Mouse (Mus musculus) kidney, embryonic 16.5 days (tissue): ENCODE data around the gene Acot7. TPM values are rescaled to one million over a fixed set of nuclear protein-coding genes. Genes with fewer than 3 reads are reported as not detected.
"Not testable (repeated sequence)": the region's sequence is repeated elsewhere in the genome, so short reads cannot be mapped to it uniquely, and the experiment has no call there.

Experiments used
- ATAC-seq: fragments of 200-750 bp; cut with Nextera tagmentation; 2 replicates; pipeline ENCODE4 v1.8.0; 2017; ENCODE audit warnings: moderate TSS enrichment; ENCODE audit not compliant: low FRiP score, low TSS enrichment
- H3K27ac ChIP-seq: fragments of 300-500 bp; sonication (generic); 2 replicates; pipeline ENCODE4 v1.5.1; 2014; ENCODE audit warnings: low read length
- H3K27me3 ChIP-seq: fragments of 300-500 bp; sonication (generic); 2 replicates; pipeline ENCODE4 v1.6.1; 2014; ENCODE audit warnings: low read length, control low read depth, mixed read lengths; ENCODE audit not compliant: insufficient read depth
- H3K36me3 ChIP-seq: fragments of 300-500 bp; sonication (generic); 2 replicates; pipeline ENCODE4 v1.6.1; 2014; ENCODE audit warnings: low read length, control low read depth, mixed read lengths; ENCODE audit not compliant: insufficient read depth
- H3K4me1 ChIP-seq: fragments of 300-500 bp; sonication (generic); 2 replicates; pipeline ENCODE4 v1.6.1; 2014; ENCODE audit warnings: low read length, control low read depth, mixed read lengths; ENCODE audit not compliant: insufficient read depth
- H3K4me2 ChIP-seq: fragments of 300-500 bp; sonication (generic); replicated peaks from 2 replicates; pipeline ENCODE4 v1.6.1; 2014; ENCODE audit warnings: low read depth, low read length
- H3K4me3 ChIP-seq: fragments of 300-500 bp; sonication (generic); 2 replicates; pipeline ENCODE4 v1.5.1; 2014; ENCODE audit warnings: mild to moderate bottlenecking, low read length
- H3K9ac ChIP-seq: fragments of 300-500 bp; sonication (generic); replicated peaks from 2 replicates; pipeline ENCODE4 v1.6.1; 2014; ENCODE audit warnings: low read length
- H3K9me3 ChIP-seq: fragments of 300-500 bp; sonication (generic); 2 replicates; pipeline ENCODE4 v1.6.1; 2016; ENCODE audit warnings: low read length, control low read depth
- WGBS: fragments of 180-500 bp; shearing (Covaris S2); extraction: QIAGEN DNeasy Blood & Tissue Kit; methylation state at CpG from one replicate; pipeline ENCODE4 v1.1.7; 2014; 5-methylcytosine and 5-hydroxymethylcytosine counted together
- polyA plus RNA-seq: library from polyadenylated mRNA; unstranded; fragments of >200 nt; fragmentation: Nextera tagmentation; extraction: Ambion mirVana; gene quantifications from 2 replicates; pipeline ENCODE4 v1.2.1, GENCODE M21; 2015

Acot7 gene
- polyA plus RNA-seq, 1 experiment from 2014 or later = 76.4 TPM

DNA sequence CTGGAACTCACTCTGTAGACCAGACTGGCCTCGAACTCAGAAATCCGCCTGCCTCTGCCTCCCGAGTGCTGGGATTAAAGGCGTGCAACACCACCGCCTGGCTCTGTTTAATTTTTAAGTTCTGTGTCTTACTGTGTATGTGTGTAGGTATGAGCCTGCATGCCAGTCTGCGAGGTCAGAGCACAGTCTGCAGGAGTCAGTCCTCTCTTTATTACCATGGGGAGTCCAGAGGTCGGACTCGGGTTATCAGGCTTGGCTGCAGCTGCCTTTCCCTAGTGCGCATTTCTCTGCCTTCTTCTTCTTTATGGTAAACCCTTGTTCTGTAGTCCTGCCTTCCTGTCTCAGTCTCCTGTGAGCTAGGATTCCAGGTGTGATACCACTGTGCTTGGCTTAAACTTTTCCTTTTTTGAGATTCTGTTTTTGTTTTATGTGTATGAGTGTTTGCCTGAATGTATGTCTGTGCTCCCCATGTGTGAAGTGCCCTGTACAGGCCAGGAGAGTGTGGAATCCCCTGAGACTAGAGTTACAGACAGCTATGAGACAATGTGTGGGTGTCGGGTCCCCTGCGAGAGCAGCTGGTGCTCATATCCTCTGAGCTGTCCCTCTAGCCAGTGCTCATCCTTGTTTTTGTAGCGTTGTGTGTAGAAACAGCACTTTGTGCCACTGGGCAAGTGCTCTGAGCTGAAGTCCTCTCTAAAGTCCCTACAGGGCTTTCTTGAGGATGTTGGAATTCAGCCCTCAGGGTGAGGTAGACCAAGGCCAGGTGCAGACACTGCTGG lies 50.0 kb downstream of the Acot7 start:
- Histone ChIP-seq H3K4me1 (peaks cover 40% of the 10 kb centered on the region), H3K27me3 (no peaks in the 10 kb centered on the region), H3K4me3 (no peak overlapping the region), H3K36me3 (no peaks in the 10 kb centered on the region), H3K4me2 (no peak overlapping the region), H3K9me3 (no peaks in the 10 kb centered on the region), H3K27ac (no peak overlapping the region), H3K9ac (no peak overlapping the region)
- WGBS = 73% methylated on average over 12 of the region's 12 CpGs
- no peak for ATAC-seq

DNA sequence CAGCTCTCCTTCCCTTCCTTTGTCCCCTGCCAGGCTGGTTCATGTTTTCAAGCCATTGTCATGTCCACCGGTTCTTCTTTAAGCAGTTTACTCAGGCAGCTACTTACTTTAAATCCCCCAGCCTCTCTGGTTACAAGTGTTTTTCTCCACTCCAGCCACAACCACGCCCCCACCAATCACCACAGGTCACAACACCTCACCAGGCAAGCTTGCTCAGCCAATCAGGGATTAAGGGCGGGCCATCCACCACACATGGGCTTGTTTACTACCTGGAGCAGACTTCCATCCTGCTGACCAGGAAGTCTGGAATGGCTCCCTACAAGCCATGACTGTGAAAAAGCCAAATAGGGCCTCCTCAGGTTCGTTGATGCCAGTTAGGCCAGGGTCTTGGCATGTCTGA lies 52.4 kb downstream of the Acot7 start:
- H3K4me1 ChIP-seq = peaks cover 33% of the 10 kb centered on the region
- H3K9ac ChIP-seq, H3K4me2 ChIP-seq, H3K36me3 ChIP-seq, ATAC-seq, H3K9me3 ChIP-seq, H3K27me3 ChIP-seq, H3K27ac ChIP-seq, H3K4me3 ChIP-seq: not testable (repeated sequence)
- 40% methylated on average over 4 of the region's 4 CpGs for WGBS

DNA sequence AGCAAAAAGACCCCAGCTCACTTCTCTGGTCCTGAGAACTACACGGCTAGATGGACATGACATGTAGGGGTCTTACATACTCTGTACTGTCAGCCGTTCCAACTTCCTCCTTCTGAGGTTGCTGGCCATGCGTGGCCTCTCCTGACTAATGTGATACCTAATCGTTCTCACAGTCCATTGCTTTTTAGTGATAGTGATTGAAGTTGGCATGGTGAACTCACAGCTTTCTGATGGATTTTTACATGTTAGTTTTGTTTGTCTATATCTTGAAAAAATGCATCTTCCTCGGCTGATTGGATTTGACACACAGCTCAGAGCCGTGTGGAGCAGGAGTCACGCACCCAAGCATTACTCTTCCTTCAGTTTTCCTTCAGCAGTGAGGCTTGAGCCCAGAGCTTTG lies 53.4 kb downstream of the Acot7 start:
- no peak for ATAC-seq
- no peak overlapping the region for H3K9ac ChIP-seq
- no peak overlapping the region for H3K4me2 ChIP-seq
- H3K4me3 ChIP-seq = no peak overlapping the region
- WGBS = 51% methylated on average over 7 of the region's 7 CpGs
- 0 out of 2 replicates have a peak overlapping the region, but pooled peaks have one; percentile 27 for H3K27ac ChIP-seq
- H3K9me3 ChIP-seq = no peaks in the 10 kb centered on the region
- no peaks in the 10 kb centered on the region for H3K36me3 ChIP-seq
- peaks cover 33% of the 10 kb centered on the region for H3K4me1 ChIP-seq
- no peaks in the 10 kb centered on the region for H3K27me3 ChIP-seq

DNA sequence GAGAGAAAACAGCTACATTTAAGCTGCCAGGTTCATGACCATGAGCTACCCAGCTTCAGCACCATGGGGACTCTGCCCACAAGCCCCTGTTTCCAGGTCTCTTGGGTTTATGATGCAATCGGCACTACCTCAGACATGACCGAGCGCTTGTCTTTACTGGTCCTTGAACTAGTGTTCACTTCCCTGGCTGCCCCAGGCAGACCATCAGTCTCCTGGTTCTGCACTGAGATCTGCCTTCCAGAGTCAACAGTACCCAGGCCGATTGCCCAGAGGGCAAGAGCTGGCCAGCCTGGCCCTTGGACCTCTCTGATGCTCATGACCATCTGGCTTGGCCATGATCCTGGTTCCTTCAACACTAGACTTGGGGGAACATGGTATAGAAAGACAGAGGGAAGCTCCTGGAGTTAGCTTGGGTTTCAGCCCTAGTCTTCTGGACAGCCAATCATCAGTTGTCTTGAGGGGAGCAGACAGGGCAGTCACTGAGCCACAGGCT lies 54.5 kb downstream of the Acot7 start:
- no peak overlapping the region for H3K9ac ChIP-seq
- no peak for ATAC-seq
- no peak overlapping the region for H3K4me2 ChIP-seq
- 76% methylated on average over 4 of the region's 4 CpGs for WGBS
- no peaks in the 10 kb centered on the region for H3K27me3 ChIP-seq
- no peaks in the 10 kb centered on the region for H3K9me3 ChIP-seq
- H3K27ac ChIP-seq = no peak overlapping the region
- H3K4me1 ChIP-seq = peaks cover 30% of the 10 kb centered on the region
- no peak overlapping the region for H3K4me3 ChIP-seq
- no peaks in the 10 kb centered on the region for H3K36me3 ChIP-seq

DNA sequence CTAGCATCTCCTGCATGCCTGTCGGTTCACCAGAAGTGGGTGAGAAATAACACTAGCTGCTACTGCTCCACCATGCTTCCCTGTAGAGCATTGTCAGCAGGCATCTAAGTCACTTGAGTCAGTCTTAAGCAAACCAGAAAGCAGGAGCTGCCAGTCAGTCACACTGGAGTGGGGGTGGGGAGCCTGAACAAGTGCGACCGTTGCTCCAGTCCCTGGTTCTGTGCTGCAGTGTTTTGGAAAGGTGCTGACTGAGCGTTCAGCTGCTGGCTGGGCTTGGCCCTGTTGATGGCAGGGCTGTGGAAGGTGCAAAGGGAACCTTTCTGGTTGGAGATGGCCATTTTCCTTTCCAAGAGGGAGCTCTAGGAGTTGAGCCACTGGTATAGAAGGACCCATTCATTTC lies 62.0 kb downstream of the Acot7 start:
- 74% methylated on average over 4 of the region's 4 CpGs for WGBS
- ATAC-seq = no peak
- no peaks in the 10 kb centered on the region for H3K27me3 ChIP-seq
- no peaks in the 10 kb centered on the region for H3K9me3 ChIP-seq
- no peak overlapping the region for H3K4me3 ChIP-seq
- no peaks in the 10 kb centered on the region; the same call in 1 of the 2 replicates for H3K4me1 ChIP-seq
- H3K9ac ChIP-seq = no peak overlapping the region
- H3K4me2 ChIP-seq = no peak overlapping the region
- H3K36me3 ChIP-seq = no peaks in the 10 kb centered on the region
- H3K27ac ChIP-seq = no peak overlapping the region

DNA sequence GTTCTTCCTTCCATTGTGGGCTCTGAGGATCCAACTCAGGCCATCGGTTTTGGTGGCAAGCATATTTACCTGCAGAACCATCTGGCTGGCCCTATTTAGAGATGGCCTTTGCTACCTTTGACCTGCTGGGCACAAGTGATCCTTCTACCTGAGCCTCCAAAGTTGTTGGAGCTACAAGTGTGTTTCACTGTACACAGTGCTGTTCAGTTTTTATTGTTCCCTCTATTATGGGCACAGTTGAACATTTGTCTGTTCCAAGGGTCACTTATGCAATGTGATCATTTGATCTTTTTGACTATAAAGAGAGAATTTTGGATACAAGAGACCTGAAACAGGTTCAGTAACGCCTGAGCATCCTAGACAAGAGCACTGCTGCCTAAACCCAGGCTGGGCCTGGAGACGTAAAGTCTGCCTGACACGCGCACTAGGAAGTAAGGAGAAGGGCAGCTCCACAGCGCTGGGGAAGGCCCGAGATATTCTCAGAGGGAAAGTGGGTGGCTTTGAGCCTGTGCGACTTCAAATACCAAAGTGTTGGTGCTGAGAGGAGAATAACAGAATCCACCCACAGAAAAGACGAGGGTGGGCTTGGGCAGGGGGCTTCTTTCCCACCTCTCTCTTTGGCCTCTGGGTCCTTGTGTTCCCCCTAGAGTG lies 65.4 kb downstream of the Acot7 start:
- H3K4me2 ChIP-seq = no peak overlapping the region
- no peak overlapping the region for H3K4me3 ChIP-seq
- H3K4me1 ChIP-seq = no peaks in the 10 kb centered on the region; the same call in 1 of the 2 replicates
- no peak overlapping the region for H3K9ac ChIP-seq
- no peaks in the 10 kb centered on the region for H3K36me3 ChIP-seq
- WGBS = 84% methylated on average over 9 of the region's 9 CpGs
- H3K9me3 ChIP-seq = no peaks in the 10 kb centered on the region
- H3K27me3 ChIP-seq = no peaks in the 10 kb centered on the region
- no peak for ATAC-seq
- H3K27ac ChIP-seq = no peak overlapping the region

DNA sequence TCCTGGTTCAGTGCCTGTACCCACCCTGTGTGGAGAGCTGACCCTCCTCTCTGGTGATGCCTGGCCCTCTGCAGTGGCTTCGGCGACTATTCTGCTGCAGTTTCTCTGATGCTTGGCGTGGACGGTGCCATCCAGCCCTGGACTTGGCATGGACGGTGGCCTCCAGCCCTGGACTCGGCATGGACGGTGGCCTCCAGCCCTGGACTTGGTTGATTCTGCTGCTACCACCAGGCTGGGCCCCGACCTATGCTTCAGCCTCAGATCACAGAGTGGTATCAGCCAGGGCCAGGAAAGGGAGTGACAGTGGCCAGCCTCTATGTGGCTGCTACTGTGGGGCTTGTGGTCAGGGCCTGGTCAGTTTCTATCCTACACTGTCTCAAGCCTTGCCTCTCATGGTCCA lies 66.0 kb downstream of the Acot7 start:
- Histone ChIP-seq H3K4me2 (no peak overlapping the region), H3K36me3 (no peaks in the 10 kb centered on the region), H3K4me1 (no peaks in the 10 kb centered on the region; the same call in 1 of the 2 replicates), H3K9me3 (no peaks in the 10 kb centered on the region), H3K27me3 (no peaks in the 10 kb centered on the region), H3K27ac (0 out of 2 replicates have a peak overlapping the region, but pooled peaks have one; percentile 6), H3K9ac (no peak overlapping the region), H3K4me3 (no peak overlapping the region)
- WGBS = 95% methylated on average over 8 of the region's 8 CpGs
- no peak for ATAC-seq

DNA sequence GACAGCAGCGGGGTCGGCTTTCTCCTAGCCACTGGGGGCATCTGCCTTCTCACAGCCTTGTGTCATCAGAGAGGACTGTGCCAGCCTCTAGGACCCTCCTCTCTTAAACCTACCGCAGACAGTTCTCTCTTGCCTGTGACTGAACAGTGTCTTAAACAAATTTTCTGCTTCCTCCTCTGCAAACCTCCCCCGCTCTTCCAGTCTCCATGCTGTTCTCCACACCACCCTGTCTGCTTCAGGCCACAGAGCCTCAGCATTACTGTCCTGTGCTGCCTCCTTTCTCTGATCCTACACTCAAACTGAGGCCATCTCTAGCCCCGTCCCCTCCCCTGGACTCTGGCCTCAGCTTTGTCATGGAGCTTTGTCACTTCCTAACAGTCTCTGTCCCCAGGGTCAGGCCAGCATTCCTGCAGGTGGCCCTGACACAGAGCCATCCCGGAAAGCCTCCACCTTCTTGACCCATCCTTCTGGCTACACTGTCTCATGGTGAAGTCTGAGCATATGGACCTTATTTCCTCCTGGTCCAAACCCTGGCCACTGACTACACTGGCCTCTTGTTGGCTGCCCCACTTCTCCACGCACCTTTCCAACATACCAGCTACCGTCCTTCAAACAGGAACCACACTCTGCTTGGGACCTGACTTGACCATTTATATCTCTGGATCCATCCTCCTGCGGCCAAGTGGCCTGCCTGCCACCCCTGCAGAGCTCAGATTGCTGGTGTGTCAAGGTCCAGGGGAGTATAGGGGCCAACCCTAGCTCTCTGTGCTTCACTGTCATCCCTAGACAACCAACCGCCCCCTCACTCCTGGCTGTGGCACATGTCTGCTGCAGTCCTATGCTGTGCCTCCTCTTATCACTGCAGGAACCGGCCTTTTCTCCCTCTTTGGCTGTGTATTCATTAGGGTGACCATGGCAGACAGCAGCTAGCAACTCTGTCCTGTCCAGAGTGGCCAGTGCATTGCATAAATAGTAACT lies 66.9 kb downstream of the Acot7 start:
- H3K4me2 ChIP-seq = no peak overlapping the region
- H3K9me3 ChIP-seq = no peaks in the 10 kb centered on the region
- H3K9ac ChIP-seq = no peak overlapping the region
- H3K36me3 ChIP-seq = no peaks in the 10 kb centered on the region
- H3K4me1 ChIP-seq = no peaks in the 10 kb centered on the region; the same call in 1 of the 2 replicates
- WGBS = 59% methylated on average over 11 of the region's 11 CpGs
- ATAC-seq = no peak
- no peak overlapping the region for H3K27ac ChIP-seq
- no peak overlapping the region for H3K4me3 ChIP-seq
- H3K27me3 ChIP-seq = no peaks in the 10 kb centered on the region

DNA sequence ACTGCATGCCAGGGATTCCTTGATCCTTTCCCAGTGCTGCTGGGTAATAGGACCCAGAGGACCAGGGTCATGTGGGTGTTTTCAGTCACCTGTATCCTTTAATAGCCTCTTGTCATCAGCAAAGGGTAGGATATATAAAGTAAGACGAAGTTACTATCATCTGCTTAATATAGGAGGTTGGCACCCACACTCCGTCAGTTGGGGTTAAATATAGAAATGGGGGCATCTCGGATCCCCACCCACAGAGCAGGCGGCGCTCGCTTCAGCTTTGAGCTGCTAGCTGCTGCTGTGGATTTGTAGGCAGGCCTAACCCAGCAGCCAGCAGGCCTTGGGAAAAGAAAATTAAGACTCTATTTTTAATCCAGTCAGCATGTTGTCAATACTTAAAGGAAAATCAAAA lies 68.1 kb downstream of the Acot7 start:
- H3K9me3 ChIP-seq = no peaks in the 10 kb centered on the region
- no peak overlapping the region for H3K9ac ChIP-seq
- H3K27ac ChIP-seq = no peak overlapping the region
- no peak overlapping the region for H3K4me2 ChIP-seq
- no peaks in the 10 kb centered on the region; the same call in 1 of the 2 replicates for H3K4me1 ChIP-seq
- ATAC-seq = no peak
- no peaks in the 10 kb centered on the region for H3K36me3 ChIP-seq
- no peaks in the 10 kb centered on the region for H3K27me3 ChIP-seq
- H3K4me3 ChIP-seq = no peak overlapping the region
- WGBS = 77% methylated on average over 6 of the region's 6 CpGs
